Mouse (Mus musculus) olfactory bulb, adult 2 months (tissue): ENCODE results near the gene Negr1.

Experiments used
- CTCF ChIP-seq: fragments of 200-500 bp; IDR thresholded peaks from 2 replicates; pipeline ENCODE4 v1.5.1; 2012; ENCODE audit warnings: low read depth, mild to moderate bottlenecking, low read length, moderate library complexity; ENCODE audit not compliant: insufficient read depth
- POLR2A ChIP-seq: fragments of 200-500 bp; IDR thresholded peaks from 2 replicates; pipeline ENCODE4 v1.6.1; 2012; ENCODE audit warnings: mild to moderate bottlenecking, low read depth, low read length, moderate library complexity; ENCODE audit not compliant: insufficient read depth

- TF ChIP-seq CTCF (no peak), POLR2A (no peak)
These were observed 322.3 kb downstream of the Negr1 start for GRCm38 (mm10) chr3:156883873-156884272.
